Mouse (Mus musculus): Measurements from ENCODE around the gene Thbs3. TPM values are rescaled to one million over a fixed set of nuclear protein-coding genes. Genes with fewer than 3 reads are reported as not detected.
A peak's percentile ranks its signal among the peaks of the same experiment; 100 is the strongest.

The Thbs3 gene
- polyA plus RNA-seq, 2 experiments, result 0.79 to 1.7 TPM

- DNase-seq (ENCODE audit: low read depth in 3 of 3, low spot score in 3 of 3) (no peak), ATAC-seq (ENCODE audit: insufficient read depth) (no peak)
- peak within 1 kb of the TSS; percentile 73 for H3K9ac ChIP-seq (replicated peaks)
- H3K36me3 ChIP-seq (replicated peaks; ENCODE audit: control insufficient read depth, insufficient read depth, low read depth), result no peaks in the 10 kb centered on the region
- H3K27me3 ChIP-seq (ENCODE audit: control insufficient read depth, insufficient read depth, low read length), result peaks cover 20% of the 10 kb centered on the region
- peaks cover 5 to 9% of the 10 kb centered on the region in 2 experiments for H3K4me1 ChIP-seq (replicated peaks; ENCODE audit: control insufficient read depth in 2 of 2, insufficient read depth in 2 of 2, low read length in 1 of 2)
- no peak within 1 kb of the TSS for H3K27ac ChIP-seq
- TF ChIP-seq EP300 (IDR thresholded peaks at IDR 0.05; ENCODE audit: low read depth), result no peak
- whole genome bisulfite sequencing (ENCODE audit: insufficient replicate concordance), result 7% methylated on average over 20 of the region's 20 CpGs
- H3K4me2 ChIP-seq (ENCODE audit: low read depth), result peak within 1 kb of the TSS; percentile 90
- H3K9me3 ChIP-seq (ENCODE audit: control insufficient read depth, low read length), result no peaks in the 10 kb centered on the region
- peak within 1 kb of the TSS; percentile 74 to 75 for H3K4me3 ChIP-seq (ENCODE audit: insufficient read depth in 1 of 2, low read depth in 2 of 2, low read length in 2 of 2)
These were observed 30.8 kb downstream of the Thbs3 start, which contains the start of gene Krtcap2 for GRCm38 (mm10) chr3:89245688-89246171. Krtcap2 (plus strand) TSS chr3:89245966.

- peaks cover 9 to 12% of the 10 kb centered on the region in 2 experiments for H3K4me1 ChIP-seq (replicated peaks; ENCODE audit: control insufficient read depth in 2 of 2, insufficient read depth in 2 of 2, low read length in 1 of 2)
- TF ChIP-seq CTCF (IDR thresholded peaks at IDR 0.05; ENCODE audit: low read depth) (peak; percentile 99), EP300 (IDR thresholded peaks at IDR 0.05; ENCODE audit: low read depth) (no peak)
- H3K27me3 ChIP-seq (ENCODE audit: control insufficient read depth, insufficient read depth, low read length), result peaks cover 20% of the 10 kb centered on the region
- peak; percentile 79 to 80 (median 80) for DNase-seq (ENCODE audit: low read depth in 3 of 3, low spot score in 3 of 3)
- peak within 1 kb of the TSS; percentile 73 for H3K9ac ChIP-seq (replicated peaks)
- peak; percentile 71 for ATAC-seq (ENCODE audit: insufficient read depth)
- no peaks in the 10 kb centered on the region for H3K9me3 ChIP-seq (ENCODE audit: control insufficient read depth, low read length)
- H3K27ac ChIP-seq, result no peak within 1 kb of the TSS
- H3K4me2 ChIP-seq (ENCODE audit: low read depth), result peak within 1 kb of the TSS; percentile 90
- WGBS (ENCODE audit: insufficient replicate concordance), result under 1% methylated on average over 42 of the region's 42 CpGs
- no peaks in the 10 kb centered on the region for H3K36me3 ChIP-seq (replicated peaks; ENCODE audit: control insufficient read depth, insufficient read depth, low read depth)
- H3K4me3 ChIP-seq (ENCODE audit: insufficient read depth in 1 of 2, low read depth in 2 of 2, low read length in 2 of 2), result peak within 1 kb of the TSS; percentile 74 to 75
These were observed 31.5 kb downstream of the Thbs3 start, which contains the start of gene Trim46 for GRCm38 (mm10) chr3:89246261-89247100. Trim46 (minus strand) TSS chr3:89246309.

GRCm38 (mm10) chr3:89247466-89247865, 32.5 kb downstream of the Thbs3 start:
- no peak for DNase-seq (ENCODE audit: low read depth in 3 of 3, low spot score in 3 of 3)
- Histone ChIP-seq H3K36me3 (replicated peaks; ENCODE audit: control insufficient read depth, insufficient read depth, low read depth) (no peaks in the 10 kb centered on the region), H3K9ac (replicated peaks) (no peak overlapping the region), H3K4me1 (replicated peaks; ENCODE audit: control insufficient read depth in 2 of 2, insufficient read depth in 2 of 2, low read length in 1 of 2) (peaks cover 9 to 12% of the 10 kb centered on the region in 2 experiments), H3K4me2 (ENCODE audit: low read depth) (peak overlapping the region; percentile 90), H3K27ac (no peak overlapping the region), H3K27me3 (ENCODE audit: control insufficient read depth, insufficient read depth, low read length) (peaks cover 28% of the 10 kb centered on the region), H3K9me3 (ENCODE audit: control insufficient read depth, low read length) (no peaks in the 10 kb centered on the region), H3K4me3 (ENCODE audit: insufficient read depth in 1 of 2, low read depth in 2 of 2, low read length in 2 of 2) (no peak overlapping the region)
- TF ChIP-seq CTCF (IDR thresholded peaks at IDR 0.05; ENCODE audit: low read depth), result no peak
- no peak for TF ChIP-seq EP300 (IDR thresholded peaks at IDR 0.05; ENCODE audit: low read depth)
- 67% methylated on average over 4 of the region's 4 CpGs for WGBS (ENCODE audit: insufficient replicate concordance)
- no peak for ATAC-seq (ENCODE audit: insufficient read depth)

- Histone ChIP-seq H3K36me3 (replicated peaks; ENCODE audit: control insufficient read depth, insufficient read depth, low read depth) (no peaks in the 10 kb centered on the region), H3K27me3 (ENCODE audit: control insufficient read depth, insufficient read depth, low read length) (peaks cover 13% of the 10 kb centered on the region), H3K9ac (replicated peaks) (no peak overlapping the region), H3K4me3 (ENCODE audit: insufficient read depth in 1 of 2, low read depth in 2 of 2, low read length in 2 of 2) (no peak overlapping the region), H3K9me3 (ENCODE audit: control insufficient read depth, low read length) (no peaks in the 10 kb centered on the region), H3K4me2 (ENCODE audit: low read depth) (no peak overlapping the region), H3K4me1 (replicated peaks; ENCODE audit: control insufficient read depth in 2 of 2, insufficient read depth in 2 of 2, low read length in 1 of 2) (peaks cover 9 to 14% of the 10 kb centered on the region in 2 experiments), H3K27ac (no peak overlapping the region)
- DNase-seq (ENCODE audit: low read depth in 3 of 3, low spot score in 3 of 3) (no peak), ATAC-seq (ENCODE audit: insufficient read depth) (no peak)
- 12% methylated on average over 7 of the region's 7 CpGs for WGBS (ENCODE audit: insufficient replicate concordance)
- TF ChIP-seq CTCF (IDR thresholded peaks at IDR 0.05; ENCODE audit: low read depth) (peak; percentile 80), EP300 (IDR thresholded peaks at IDR 0.05; ENCODE audit: low read depth) (no peak)
These were observed 35.6 kb downstream of the Thbs3 start for GRCm38 (mm10) chr3:89250435-89251040.

Data from liver, embryonic 14.5 days (tissue).